Mouse (Mus musculus): ENCODE measurements at regions not wholly inside any gene's neighbourhood (a gene's known extent, or its start where the extent isn't known, plus 50 kb on each side); places are given as distances from the start of the nearest gene placed in this dataset.
A peak's percentile ranks its signal among the peaks of the same experiment; 100 is the strongest.

- no peak overlapping the region for H3K27ac ChIP-seq (replicated peaks; ENCODE audit: low read depth, low read length)
- no peak overlapping the region for H3K4me3 ChIP-seq (ENCODE audit: low read depth, low read length)
- WGBS, result 43% methylated on average over 2 of the region's 2 CpGs
- H3K4me1 ChIP-seq (ENCODE audit: control insufficient read depth, insufficient read depth, low read length), result no peaks in the 10 kb centered on the region
- H3K9ac ChIP-seq (ENCODE audit: low read depth, low read length), result no peak overlapping the region
- H3K4me2 ChIP-seq (ENCODE audit: low read depth, low read length), result no peak overlapping the region
- peak; percentile 47 for DNase-seq (ENCODE audit: low spot score)
- ATAC-seq (ENCODE audit: low read depth), result peak; percentile 94
- H3K9me3 ChIP-seq (ENCODE audit: control insufficient read depth, low read length), result no peaks in the 10 kb centered on the region
- H3K36me3 ChIP-seq (ENCODE audit: control insufficient read depth, insufficient read depth, low read length), result no peaks in the 10 kb centered on the region
- H3K27me3 ChIP-seq (replicated peaks; ENCODE audit: control insufficient read depth, insufficient read depth, low read length), result no peaks in the 10 kb centered on the region
These were observed 74.6 kb upstream of the Gpr158 start for GRCm38 (mm10) chr2:21292669-21293151.

GRCm38 (mm10) chr2:21294002-21294401 lies 73.3 kb upstream of the Gpr158 start:
- Histone ChIP-seq H3K27me3 (replicated peaks; ENCODE audit: control insufficient read depth, insufficient read depth, low read length) (no peaks in the 10 kb centered on the region), H3K4me3 (ENCODE audit: low read depth, low read length) (no peak overlapping the region), H3K36me3 (ENCODE audit: control insufficient read depth, insufficient read depth, low read length) (no peaks in the 10 kb centered on the region), H3K4me2 (ENCODE audit: low read depth, low read length) (no peak overlapping the region), H3K9ac (ENCODE audit: low read depth, low read length) (no peak overlapping the region), H3K9me3 (ENCODE audit: control insufficient read depth, low read length) (no peaks in the 10 kb centered on the region), H3K4me1 (ENCODE audit: control insufficient read depth, insufficient read depth, low read length) (no peaks in the 10 kb centered on the region), H3K27ac (replicated peaks; ENCODE audit: low read depth, low read length) (no peak overlapping the region)
- DNase-seq (ENCODE audit: low spot score) (no peak), ATAC-seq (ENCODE audit: low read depth) (no peak)
- 57% methylated on average over 2 of the region's 2 CpGs for WGBS

DNA sequence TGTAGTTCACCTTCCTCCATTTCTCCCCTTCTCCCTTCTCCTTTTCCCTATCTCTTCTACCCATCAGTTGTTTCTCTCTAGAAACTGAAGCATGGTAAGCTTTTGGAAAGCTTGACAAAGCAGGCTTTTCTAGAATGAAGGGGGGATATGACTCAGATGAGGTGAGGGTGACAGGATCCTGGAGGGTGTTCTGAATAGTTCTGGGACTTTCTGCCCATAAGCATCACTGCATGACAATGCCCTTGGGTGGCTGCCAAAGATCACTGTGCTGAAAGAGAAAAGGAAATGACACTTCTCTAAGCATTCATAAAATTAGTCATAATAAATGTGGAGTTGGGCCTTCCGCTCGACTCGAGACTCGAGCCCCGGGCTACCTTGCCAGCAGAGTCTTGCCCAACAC lies 67.7 kb upstream of the Gpr158 start:
- Histone ChIP-seq H3K27ac (replicated peaks; ENCODE audit: low read depth, low read length) (no peak overlapping the region), H3K27me3 (replicated peaks; ENCODE audit: control insufficient read depth, insufficient read depth, low read length) (no peaks in the 10 kb centered on the region), H3K4me1 (ENCODE audit: control insufficient read depth, insufficient read depth, low read length) (no peaks in the 10 kb centered on the region), H3K36me3 (ENCODE audit: control insufficient read depth, insufficient read depth, low read length) (no peaks in the 10 kb centered on the region), H3K9ac (ENCODE audit: low read depth, low read length) (no peak overlapping the region), H3K9me3 (ENCODE audit: control insufficient read depth, low read length) (no peaks in the 10 kb centered on the region), H3K4me2 (ENCODE audit: low read depth, low read length) (no peak overlapping the region), H3K4me3 (ENCODE audit: low read depth, low read length) (no peak overlapping the region)
- DNase-seq (ENCODE audit: low spot score), result peak; percentile 3
- no peak for ATAC-seq (ENCODE audit: low read depth)
- WGBS, result 82% methylated on average over 5 of the region's 5 CpGs

Data from embryonic facial prominence, embryonic 14.5 days (tissue).